Mouse (Mus musculus): Measurements from ENCODE around the gene Akr1b3.
"Not testable (repeated sequence)": the region's sequence is repeated elsewhere in the genome, so short reads cannot be mapped to it uniquely, and the experiment has no call there.

Gene Akr1b3

DNA sequence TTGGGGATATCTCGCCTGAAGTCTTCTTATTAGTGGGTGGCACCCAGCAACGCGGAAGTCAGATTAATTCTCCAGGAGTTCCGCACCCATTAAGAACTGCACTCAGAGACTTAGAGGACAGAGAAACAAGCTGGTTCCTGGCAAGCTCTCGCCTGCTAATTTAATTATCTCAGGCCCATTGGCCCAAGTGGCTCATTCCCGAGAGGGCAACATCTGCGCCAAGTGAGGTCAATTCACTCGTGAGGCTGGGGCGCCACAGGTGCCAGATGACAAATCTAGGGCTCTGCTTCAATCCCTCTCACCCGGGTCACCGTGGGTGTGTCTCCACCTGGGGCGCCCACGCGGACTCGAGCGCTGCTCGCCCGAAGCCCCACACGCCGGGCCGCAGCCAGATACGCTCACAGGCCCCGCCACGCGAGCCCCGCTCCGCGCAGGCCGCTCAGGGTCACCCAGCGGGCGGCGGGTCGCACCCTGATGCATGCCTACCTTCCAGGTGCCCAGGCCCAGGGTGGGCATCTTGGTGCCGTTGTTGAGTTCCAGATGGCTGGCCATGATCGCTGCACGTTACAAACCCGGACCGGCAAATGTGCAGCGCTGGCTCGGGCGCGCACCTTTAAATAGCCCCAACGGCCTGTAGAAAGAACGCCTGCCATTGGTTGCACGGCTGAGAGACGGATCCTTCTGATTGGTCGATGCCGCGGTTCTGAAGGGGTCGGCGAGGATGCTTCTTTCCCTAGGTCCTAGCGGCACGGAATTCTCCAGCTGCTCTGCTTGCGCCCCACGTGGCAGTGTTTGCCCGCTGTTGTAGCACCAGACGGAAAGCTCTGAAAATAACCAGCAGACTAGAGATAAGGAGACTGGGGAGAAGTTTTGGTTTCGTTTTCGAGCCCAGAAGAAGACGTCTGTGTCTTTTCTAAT, at the start of gene Akr1b3:
TSS of gene Akr1b3 (minus strand) at position 625 of the 918 bp plus-strand sequence.
- peak; percentile 98 for ATAC-seq (ENCODE audit: insufficient number of reproducible peaks, low FRiP score, low TSS enrichment)

DNA sequence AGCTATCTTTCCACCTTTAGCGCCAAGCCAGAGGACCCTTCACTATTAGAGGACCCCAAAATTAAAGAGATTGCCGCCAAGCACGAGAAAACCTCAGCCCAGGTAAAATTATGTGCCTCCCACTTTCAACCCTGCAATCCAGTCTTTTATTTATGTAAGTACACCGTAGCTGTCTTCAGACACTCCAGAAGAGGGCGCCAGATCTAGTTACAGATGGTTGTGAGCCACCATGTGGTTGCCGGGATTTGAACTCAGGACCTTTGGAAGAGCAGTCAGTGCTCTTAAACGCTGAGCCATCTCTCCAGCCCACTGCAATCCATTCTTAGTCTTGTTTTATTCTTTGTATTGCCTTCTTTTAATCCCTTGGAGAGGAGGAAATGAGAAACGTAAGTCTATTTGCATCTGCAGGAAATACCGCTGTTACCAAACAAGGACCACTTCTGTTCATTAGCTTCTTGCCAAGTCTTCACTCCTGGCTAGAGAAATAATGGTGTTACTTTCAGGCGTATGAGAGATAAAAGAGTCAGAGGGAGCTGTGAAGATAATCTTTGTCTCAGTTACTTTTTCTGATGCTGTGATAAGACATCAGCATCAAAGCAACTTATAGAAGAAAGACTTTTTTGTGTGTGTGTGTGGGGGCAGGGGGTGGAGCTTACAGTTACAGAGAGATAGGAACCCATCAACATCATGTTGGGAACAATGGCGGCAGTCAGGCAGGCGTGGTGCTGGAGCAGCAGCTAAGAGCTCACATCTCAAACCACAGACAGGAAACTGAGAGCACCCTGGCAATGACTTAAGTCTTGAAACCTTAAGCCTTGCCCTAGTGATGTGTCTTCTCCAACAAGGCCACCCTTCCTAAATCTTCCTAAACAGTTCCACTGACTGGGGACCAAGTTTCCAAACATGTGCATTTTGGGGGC, 47.2 kb upstream of the Akr1b3 start:
- no peak for ATAC-seq (ENCODE audit: insufficient number of reproducible peaks, low FRiP score, low TSS enrichment)

DNA sequence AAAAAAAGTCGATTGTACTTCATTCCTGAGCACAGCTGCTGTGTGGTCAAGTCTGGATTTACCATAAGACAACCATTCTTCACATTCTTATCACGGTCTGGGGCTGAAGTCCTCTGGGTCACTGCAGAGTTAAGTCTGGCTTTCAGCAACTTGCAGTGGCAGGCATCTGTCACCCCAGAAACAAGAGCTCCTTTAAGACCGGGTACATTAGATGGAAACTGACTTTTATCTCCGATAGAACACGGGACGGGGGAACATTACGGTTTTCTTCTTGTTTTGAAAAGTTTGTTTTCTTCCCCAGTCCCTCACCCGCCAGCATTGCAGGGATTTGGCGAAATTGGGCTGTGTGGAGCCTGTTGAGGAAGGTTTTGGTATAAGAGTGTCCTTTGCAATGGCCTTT, 38.6 kb upstream of the Akr1b3 start:
- no peak for ATAC-seq (ENCODE audit: insufficient number of reproducible peaks, low FRiP score, low TSS enrichment)

DNA sequence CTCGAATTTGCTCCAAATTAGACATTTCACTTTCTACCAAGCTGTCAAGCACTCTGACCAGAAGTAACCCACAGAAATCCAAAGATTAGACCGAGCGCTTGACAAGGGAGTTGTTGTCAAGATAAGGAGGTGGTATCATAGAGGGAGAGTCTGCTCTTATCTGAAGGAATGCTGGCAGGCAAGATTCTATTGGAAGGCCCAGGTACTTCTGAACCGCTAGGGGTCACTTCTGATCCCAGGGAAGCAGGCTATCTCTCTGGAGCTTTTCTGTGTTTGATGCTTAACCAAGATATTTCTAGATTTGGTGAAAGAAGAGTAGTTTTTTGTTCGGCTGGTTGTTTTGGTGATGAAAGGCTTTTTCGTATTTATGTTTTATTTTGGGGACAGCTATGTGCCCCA, 38.1 kb upstream of the Akr1b3 start:
- no peak for ATAC-seq (ENCODE audit: insufficient number of reproducible peaks, low FRiP score, low TSS enrichment)

DNA sequence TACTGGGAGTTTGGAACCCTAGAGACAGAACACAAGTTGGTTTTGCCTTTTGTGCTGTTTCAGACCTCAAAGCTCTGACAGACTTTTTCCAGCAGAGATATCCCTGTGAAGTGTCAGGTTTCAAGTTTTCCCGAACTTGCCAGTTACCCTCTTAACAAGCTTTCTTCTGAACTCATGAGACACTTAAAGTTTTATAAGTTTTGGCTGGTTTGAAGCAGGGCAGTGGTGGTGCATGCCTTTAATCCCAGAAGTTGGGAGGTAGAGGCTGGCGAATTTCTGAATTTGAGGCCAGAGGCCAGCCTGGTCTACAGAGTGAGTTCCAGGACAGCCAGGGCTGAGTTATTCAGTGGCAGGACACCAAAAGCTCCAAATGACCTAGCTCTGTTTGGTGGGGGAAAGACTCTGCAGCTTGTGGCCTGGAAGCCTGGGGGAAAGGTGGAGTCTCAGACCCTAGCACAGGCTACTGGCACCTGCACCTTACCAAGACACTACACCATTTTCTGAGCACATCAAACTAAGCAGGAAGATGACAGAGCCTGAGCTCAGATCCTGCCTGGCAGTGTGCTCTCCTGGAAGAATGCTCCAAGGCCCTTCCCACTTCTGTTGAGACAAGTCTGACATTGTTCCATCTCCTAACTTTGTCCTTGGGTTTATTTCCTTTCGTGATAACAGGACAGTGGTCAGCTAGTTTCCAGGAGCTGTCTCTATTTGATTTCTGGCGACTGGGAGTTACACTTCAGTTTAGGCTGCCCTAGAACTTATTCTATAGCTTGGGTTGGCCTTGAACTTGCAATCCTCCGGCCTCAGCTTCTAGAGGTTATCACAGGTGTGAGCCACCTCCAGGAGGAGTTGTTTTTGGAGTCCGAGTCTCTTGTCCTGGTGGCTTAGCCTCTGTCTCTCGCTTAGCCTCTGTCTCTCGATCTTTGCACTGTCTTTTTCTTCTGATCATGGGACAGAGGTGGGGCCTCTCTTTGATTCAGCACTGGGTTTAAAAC, 37.4 kb upstream of the Akr1b3 start:
- ATAC-seq (ENCODE audit: insufficient number of reproducible peaks, low FRiP score, low TSS enrichment): no peak

DNA sequence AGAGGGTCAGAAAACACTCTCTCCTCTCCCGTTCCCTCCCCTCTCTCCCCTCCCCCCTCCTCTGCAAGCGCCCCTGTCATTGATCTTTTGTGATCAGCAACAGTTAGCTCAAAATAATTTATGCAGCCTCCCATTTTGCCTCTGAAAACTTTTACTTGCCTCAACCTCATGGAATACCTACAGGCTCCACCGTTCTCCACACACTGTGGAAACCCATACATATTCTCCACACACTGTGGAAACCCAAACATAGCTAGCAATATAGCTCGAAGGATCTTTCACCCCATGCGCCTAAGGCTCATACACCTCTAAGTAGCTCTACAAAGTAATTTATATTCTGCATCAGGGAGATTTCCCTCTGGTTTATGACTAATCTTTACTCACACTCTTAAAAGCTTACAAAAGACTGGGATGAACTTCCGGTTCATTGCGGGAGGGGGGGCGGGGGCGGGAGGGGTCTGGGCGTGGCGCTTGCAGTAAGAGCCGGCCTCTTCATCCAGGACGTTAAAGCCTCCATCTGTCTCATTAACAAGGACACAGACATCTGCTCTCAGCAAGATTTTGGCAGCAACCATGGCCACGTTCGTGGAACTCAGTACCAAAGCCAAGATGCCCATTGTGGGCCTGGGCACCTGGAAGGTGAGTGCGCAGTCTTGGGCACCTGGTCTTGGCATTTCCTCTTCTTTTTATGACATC, 36.5 kb upstream of the Akr1b3 start, which contains the start of gene Akr1b8:
TSS of gene Akr1b8 (plus strand) at position 462 of the 696 bp plus-strand sequence.
- peak; percentile 69 for ATAC-seq (ENCODE audit: insufficient number of reproducible peaks, low FRiP score, low TSS enrichment)

DNA sequence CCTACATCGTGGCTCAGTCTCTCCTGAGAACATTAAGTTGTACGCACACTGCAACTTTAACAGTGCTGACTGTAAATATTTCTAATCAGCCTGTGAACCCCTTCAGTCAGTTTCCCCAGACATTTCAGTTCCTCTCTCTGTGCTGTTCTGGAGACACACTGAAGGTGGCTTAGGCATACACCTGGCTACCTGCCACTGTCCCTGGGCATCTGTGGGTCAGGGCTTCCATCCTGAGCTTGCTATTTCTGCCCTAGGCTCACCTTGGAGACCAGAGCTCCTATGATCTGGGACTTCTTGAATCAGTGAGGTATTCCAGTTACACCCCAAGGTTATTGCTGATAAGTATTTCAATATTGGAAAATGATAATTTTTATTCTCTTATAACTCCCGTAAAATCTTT, 35.1 kb upstream of the Akr1b3 start:
- ATAC-seq (ENCODE audit: insufficient number of reproducible peaks, low FRiP score, low TSS enrichment): no peak

DNA sequence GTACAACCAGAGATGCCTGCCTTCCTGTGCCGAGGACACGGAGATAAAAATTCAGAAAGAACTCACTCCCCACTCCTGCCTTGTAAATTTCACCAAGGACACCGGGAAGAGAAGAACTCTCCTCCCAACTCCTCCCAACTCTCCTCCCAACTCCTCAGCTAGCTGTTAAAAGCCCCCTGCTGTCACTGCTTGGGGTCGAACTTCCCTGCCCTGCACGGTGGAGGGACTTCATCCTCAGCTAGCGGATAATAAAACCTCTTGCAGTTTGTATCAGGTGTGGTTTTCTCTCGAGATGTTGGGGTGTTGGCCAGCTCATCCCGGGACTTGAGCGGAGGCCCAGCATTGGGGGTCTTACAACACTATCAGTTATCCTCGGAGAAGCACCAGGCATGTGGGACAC, 34.2 kb upstream of the Akr1b3 start:
- ATAC-seq (ENCODE audit: insufficient number of reproducible peaks, low FRiP score, low TSS enrichment): not testable (repeated sequence)

DNA sequence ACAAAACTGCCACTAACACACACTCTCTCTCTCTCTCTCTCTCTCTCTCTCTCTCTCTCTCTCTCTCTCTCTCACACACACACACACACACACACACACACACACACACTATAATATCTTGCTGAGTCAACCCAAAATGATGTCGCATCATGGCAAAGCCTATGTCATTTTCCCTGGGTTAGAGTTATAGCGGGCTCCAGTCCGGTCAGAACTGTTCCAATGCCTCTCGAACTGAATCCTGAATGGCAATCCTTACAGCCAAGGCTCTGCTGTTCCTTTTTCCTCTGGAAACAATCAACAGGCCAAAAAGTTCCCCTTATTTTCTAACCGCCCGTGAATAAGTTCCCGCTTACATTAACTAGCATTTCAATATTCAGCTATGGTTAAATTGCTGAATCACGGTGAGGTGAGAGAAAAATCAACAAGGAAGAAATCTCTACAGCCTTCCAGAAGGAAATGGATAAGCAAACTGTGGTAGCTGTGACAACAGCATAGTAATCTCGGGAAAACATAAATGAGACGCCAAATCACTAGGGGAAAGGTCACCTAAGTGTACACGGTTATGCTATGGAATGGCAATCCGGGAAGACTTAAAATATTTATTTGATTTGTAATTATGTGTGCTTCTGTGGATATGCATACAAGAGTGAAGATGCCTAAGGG, 32.9 kb upstream of the Akr1b3 start:
- ATAC-seq (ENCODE audit: insufficient number of reproducible peaks, low FRiP score, low TSS enrichment): no peak

DNA sequence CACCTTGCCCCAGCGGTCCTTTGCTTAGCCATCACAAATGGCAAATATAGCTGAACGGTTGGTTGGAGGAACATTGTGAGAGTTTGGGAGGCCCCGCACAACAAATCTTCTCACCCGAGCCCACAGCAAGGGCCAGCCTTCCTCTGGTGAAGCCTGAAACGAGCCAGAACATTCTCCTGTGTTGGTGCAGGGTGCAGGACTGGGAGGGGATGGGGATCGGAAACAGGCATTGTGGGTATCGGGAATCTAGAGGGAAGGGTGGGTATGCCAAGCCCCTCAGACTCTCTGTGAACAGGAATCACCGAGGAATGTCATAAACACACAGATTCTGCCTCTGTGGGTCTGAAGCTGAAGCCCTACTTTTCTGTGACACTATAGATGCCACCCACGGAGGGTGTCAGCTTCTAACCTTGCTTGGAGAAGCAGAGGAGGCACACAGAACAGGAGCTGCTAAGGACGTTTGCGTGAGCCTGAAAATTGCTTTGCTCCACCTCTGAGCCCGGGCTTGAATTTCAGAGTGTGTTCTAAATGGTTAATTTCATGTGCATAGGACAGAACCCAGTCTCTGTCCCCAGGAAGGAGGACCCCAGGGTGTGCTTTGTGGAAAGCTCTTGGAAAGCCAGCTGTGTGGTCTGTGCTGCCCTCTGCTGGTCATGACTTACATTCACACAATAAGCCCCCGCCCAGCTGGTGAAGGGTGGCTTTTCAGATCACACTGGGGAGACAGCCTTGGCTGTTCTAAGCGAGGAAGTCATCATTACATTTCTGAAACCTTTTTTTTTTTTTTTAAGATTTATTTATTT, 29.0 kb upstream of the Akr1b3 start:
- peak; percentile 52; the same call in 1 of the 2 replicates for ATAC-seq (ENCODE audit: insufficient number of reproducible peaks, low FRiP score, low TSS enrichment)

DNA sequence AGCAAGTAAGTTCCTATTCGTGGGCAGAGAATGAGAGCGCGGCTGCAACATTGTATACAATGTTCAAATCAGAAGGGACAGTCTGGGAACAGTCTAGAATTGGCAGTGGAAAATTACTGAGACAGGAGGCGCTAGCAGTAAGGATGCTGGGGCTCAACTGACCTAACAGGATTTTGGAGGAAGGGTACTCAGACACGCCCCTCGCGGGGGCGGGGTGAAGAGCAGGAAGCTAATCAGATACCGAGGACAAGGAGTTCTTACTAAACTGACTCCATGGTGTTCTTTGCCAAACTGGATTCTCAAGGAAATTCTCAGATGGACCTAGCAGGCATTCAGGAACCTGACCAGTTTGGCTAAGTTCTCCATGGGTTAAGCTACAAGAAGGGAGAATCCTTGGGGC, 27.7 kb upstream of the Akr1b3 start:
- no peak for ATAC-seq (ENCODE audit: insufficient number of reproducible peaks, low FRiP score, low TSS enrichment)

DNA sequence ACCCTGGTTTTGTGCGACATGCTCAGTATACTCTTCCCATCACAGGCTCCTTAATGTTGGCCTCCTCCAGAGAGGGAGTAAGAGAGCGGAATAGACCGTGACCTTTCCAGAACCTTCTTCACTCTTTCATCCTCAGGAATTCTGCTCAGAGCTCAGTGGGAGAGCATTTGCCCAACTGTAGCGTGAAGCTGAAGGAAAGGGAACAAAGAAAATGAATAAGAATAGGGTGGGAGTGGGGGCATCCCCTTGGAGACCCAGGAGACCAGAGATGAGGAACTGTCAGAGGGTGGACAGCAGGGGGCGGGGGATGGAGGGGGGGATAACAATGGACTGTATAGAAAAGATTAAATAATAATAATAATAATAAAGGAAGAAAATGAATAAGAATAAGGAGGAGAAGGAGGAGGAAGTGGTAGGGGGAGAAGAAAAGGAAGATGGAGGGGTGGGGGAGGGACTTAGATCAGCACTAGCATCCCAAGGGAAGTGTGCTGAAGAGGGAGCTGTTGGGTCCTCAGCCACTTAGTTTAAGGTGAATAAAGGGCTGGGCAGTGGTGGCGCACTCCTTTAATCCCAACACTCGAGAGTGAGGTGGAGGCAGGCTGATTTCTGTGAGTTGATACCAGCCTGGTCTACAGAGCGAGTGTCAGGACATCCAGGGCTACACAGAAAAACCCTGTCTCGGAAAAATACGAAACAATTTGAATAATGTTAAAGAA, 27.0 kb upstream of the Akr1b3 start:
- ATAC-seq (ENCODE audit: insufficient number of reproducible peaks, low FRiP score, low TSS enrichment): no peak

DNA sequence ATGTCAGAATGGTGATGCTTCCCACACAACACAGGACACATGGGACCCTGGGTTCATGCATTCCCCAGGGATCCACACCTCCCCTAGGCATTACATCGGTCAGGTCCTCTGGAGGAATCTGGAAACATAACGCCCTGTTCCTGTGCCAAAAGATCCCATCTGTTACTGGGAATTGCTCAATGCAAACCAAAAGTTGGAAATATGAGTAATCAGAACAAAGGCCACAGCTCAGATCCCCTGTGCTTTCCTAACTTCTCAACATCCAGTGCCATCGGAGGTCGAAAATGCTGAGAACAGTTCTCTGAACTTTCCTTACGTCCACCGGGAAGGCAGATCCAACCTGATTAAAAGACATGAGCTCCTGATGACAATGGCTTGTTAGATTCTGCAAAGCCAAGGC, 26.1 kb upstream of the Akr1b3 start:
- no peak for ATAC-seq (ENCODE audit: insufficient number of reproducible peaks, low FRiP score, low TSS enrichment)

DNA sequence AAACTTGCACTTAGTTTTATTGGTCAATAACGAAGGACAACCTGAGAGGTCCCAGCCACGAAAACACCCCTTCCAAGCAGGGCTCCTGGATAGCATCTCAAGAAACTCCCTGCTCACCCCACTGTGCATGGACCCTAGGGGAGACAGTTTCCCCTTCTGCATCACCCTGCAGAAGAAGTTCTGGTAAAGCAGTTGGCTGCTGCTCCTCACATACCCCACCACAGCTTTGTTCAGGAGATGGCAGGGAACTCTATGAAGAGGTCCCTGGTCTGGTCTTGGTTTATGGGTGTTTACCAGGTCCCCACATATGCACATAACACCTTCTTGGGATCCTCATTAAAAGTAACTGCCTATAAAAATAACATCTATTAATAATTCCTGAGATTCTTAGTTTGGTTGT, 25.2 kb upstream of the Akr1b3 start:
- no peak for ATAC-seq (ENCODE audit: insufficient number of reproducible peaks, low FRiP score, low TSS enrichment)

DNA sequence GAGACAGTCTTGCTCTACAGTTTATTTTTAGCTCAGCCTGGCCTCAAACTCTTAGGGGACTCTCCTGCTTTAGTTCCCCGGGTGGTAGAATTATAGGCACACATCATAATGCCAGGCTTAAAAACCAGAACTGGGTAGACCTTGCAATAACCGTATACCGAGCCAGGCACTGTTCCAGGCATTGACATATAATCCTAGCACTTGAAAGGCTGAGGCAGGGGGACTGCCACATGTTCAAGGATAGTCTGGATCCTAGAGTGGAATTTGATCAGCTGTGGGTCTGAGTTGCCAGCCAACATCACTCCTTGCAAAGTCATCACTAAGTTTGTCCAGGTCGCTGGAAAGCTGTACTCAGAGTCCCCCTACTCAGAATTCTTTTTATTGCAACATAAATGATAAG, 24.7 kb upstream of the Akr1b3 start:
- ATAC-seq (ENCODE audit: insufficient number of reproducible peaks, low FRiP score, low TSS enrichment): no peak

DNA sequence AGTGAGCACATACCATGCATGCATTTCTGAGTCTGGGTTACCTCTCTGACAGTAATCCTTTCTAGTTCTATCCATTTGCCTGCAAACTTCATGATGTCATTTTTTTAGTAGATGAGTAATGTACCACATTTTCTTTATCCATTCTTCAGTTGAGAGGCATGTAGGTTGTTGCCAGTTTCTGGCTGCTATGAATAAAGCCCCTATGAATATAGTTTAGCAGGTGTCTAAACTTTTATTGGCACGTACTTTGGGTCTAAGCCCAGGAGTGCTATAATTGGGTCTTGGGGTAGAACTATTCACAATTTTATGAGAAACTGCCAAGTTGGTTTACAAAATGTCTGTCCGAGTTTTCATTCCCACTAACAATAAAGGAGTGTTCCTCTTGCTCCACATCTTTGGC, 20.5 kb upstream of the Akr1b3 start:
- ATAC-seq (ENCODE audit: insufficient number of reproducible peaks, low FRiP score, low TSS enrichment): no peak

DNA sequence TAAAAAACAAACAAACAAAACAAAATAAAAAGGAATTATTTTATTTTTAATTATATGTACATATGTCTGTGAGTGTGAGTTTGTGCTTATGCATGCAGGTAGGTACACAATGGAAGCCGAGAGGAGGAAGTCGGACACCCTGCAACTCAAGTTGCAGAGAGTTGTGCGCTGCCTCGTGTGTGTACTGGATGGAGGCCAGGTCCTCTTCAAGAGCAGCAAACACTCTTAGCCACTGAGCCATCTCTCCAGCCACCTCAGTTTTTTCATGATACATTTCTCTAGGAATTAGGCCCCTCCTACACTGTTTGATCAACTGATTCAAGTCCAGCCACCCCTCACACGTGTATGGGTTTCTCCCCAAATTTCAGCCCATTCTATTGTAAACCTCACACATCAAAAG, 17.4 kb upstream of the Akr1b3 start:
- ATAC-seq (ENCODE audit: insufficient number of reproducible peaks, low FRiP score, low TSS enrichment): no peak

All from cerebellum, adult (tissue).